Mouse (Mus musculus) CH12.LX (cell line): ENCODE results near the gene Prkn. TPM values are rescaled to one million over a fixed set of nuclear protein-coding genes. Genes with fewer than 3 reads are reported as not detected.

Experiments
- DNase-seq: peaks from one replicate; pipeline ENCODE4 v3.0.0-alpha.2; 2013; ENCODE audit errors: extremely low read depth
- H3K27ac ChIP-seq: 2 replicates; pipeline ENCODE4 v1.5.1; 2012; ENCODE audit warnings: low read depth, mild to moderate bottlenecking, control low read depth, moderate library complexity; ENCODE audit not compliant: insufficient read depth
- H3K27me3 ChIP-seq: replicated peaks from 2 replicates; pipeline ENCODE3; 2012; ENCODE audit warnings: inconsistent platforms
- H3K36me3 ChIP-seq, 2 experiments: replicated peaks in 1 of 2; 2 replicates each; pipeline versions ENCODE3 to v1.6.1; 2012; ENCODE audit warnings: inconsistent platforms in 1 of 2, low read length in 1 of 2, mild to moderate bottlenecking in 1 of 2, mixed read lengths in 1 of 2, moderate library complexity in 1 of 2; ENCODE audit not compliant: control insufficient read depth in 1 of 2, insufficient read depth in 1 of 2
- H3K4me1 ChIP-seq, 2 experiments: 2 replicates each; pipeline ENCODE4 v1.6.1; 2012; ENCODE audit warnings: inconsistent platforms in 1 of 2, moderate library complexity in 1 of 2; ENCODE audit not compliant: insufficient read depth in 2 of 2, control insufficient read depth in 1 of 2
- H3K4me2 ChIP-seq: 2 replicates; pipeline ENCODE4 v1.6.1; 2012; ENCODE audit warnings: low read depth, mild to moderate bottlenecking, control low read depth; ENCODE audit not compliant: poor library complexity, insufficient read depth, severe bottlenecking
- H3K4me3 ChIP-seq, 3 experiments: fragments of 150-350 bp in 1 of 3; sonication (generic) in 1 of 3; replicated peaks in 1 of 3; 2 replicates each; pipeline versions ENCODE3 to v1.5.1; 2011 to 2012; ENCODE audit warnings: low read depth in 2 of 3, low read length in 2 of 3, mild to moderate bottlenecking in 2 of 3, moderate library complexity in 2 of 3, control low read depth in 1 of 3, improper control_type of control experiment in 1 of 3, inconsistent platforms in 1 of 3, mixed read lengths in 1 of 3; ENCODE audit not compliant: poor library complexity in 1 of 3
- H3K79me2 ChIP-seq: replicated peaks from 2 replicates; pipeline ENCODE4 v1.6.1; 2012; ENCODE audit warnings: mild to moderate bottlenecking, moderate library complexity; ENCODE audit not compliant: control insufficient read depth, poor library complexity, insufficient read depth, severe bottlenecking; ENCODE audit errors: extremely low read depth
- H3K9ac ChIP-seq: 2 replicates; pipeline ENCODE4 v1.6.1; 2012; ENCODE audit warnings: low read depth, mild to moderate bottlenecking, control low read depth, moderate library complexity; ENCODE audit not compliant: insufficient read depth
- H3K9me3 ChIP-seq: replicated peaks from 2 replicates; pipeline ENCODE3; 2012; ENCODE audit warnings: low read length, inconsistent platforms, mixed read lengths
- BHLHE40 ChIP-seq: IDR thresholded peaks from 2 replicates; pipeline ENCODE4 v1.6.1; 2011; ENCODE audit warnings: mild to moderate bottlenecking, low read depth, low read length, improper control_type of control experiment
- E2F4 ChIP-seq: IDR thresholded peaks from 2 replicates; pipeline ENCODE4 v1.6.1; 2011; ENCODE audit warnings: low read depth, low read length, improper control_type of control experiment; ENCODE audit not compliant: insufficient replicate concordance
- ETS1 ChIP-seq: conservative IDR thresholded peaks from 2 replicates; pipeline ENCODE4 v1.6.1; 2012; ENCODE audit warnings: low read depth, mild to moderate bottlenecking, inconsistent platforms, low read length, improper control_type of control experiment, moderate library complexity
- HCFC1 ChIP-seq: IDR thresholded peaks from 2 replicates; pipeline ENCODE4 v1.6.1; 2012; ENCODE audit warnings: low read depth, mild to moderate bottlenecking, inconsistent platforms, low read length, improper control_type of control experiment
- JUND ChIP-seq: conservative IDR thresholded peaks from 2 replicates; pipeline ENCODE4 v1.6.1; 2011; ENCODE audit warnings: low read depth, low read length, improper control_type of control experiment
- MAX ChIP-seq: IDR thresholded peaks from 2 replicates; pipeline ENCODE4 v1.6.1; 2011; ENCODE audit warnings: low read length, improper control_type of control experiment
- MAZ ChIP-seq: IDR thresholded peaks from 2 replicates; pipeline ENCODE4 v1.6.1; 2012; ENCODE audit warnings: low read depth, mild to moderate bottlenecking, inconsistent platforms, low read length, improper control_type of control experiment, moderate library complexity
- MXI1 ChIP-seq: IDR thresholded peaks from 2 replicates; pipeline ENCODE4 v1.6.1; 2011; ENCODE audit warnings: mild to moderate bottlenecking, low read depth, low read length, improper control_type of control experiment
- NELFE ChIP-seq: IDR thresholded peaks from 2 replicates; pipeline ENCODE4 v1.6.1; 2011; ENCODE audit warnings: low read depth, low read length, improper control_type of control experiment
- NRF1 ChIP-seq: IDR thresholded peaks from 2 replicates; pipeline ENCODE4 v1.6.1; 2014; ENCODE audit warnings: low read depth, mild to moderate bottlenecking, inconsistent platforms, low read length, improper control_type of control experiment, moderate library complexity
- PAX5 ChIP-seq: IDR thresholded peaks from 2 replicates; pipeline ENCODE4 v1.6.1; 2012; ENCODE audit warnings: low read length, inconsistent platforms, mixed read lengths
- SIN3A ChIP-seq: IDR thresholded peaks from 2 replicates; pipeline ENCODE4 v1.6.1; 2012; ENCODE audit warnings: low read length, improper control_type of control experiment, inconsistent platforms
- SMC3 ChIP-seq: IDR thresholded peaks from 2 replicates; pipeline ENCODE4 v1.6.1; 2011; ENCODE audit warnings: low read depth, low read length, improper control_type of control experiment
- TBP ChIP-seq: conservative IDR thresholded peaks from 2 replicates; pipeline ENCODE4 v1.6.1; 2011; ENCODE audit warnings: low read depth, low read length, improper control_type of control experiment
- USF1 ChIP-seq: IDR thresholded peaks from 2 replicates; pipeline ENCODE4 v1.6.1; 2014; ENCODE audit warnings: low read depth, mild to moderate bottlenecking, inconsistent platforms, low read length, improper control_type of control experiment
- USF2 ChIP-seq: conservative IDR thresholded peaks from 2 replicates; pipeline ENCODE4 v1.6.1; 2011; ENCODE audit warnings: low read depth, low read length, improper control_type of control experiment
- ZKSCAN1 ChIP-seq: IDR thresholded peaks from 2 replicates; pipeline ENCODE4 v1.6.1; 2012; ENCODE audit warnings: low read depth, inconsistent platforms, low read length, improper control_type of control experiment, borderline replicate concordance
- ZNF384 ChIP-seq: IDR thresholded peaks from 2 replicates; pipeline ENCODE4 v1.6.1; 2012; ENCODE audit warnings: low read depth, low read length, improper control_type of control experiment, inconsistent platforms
- dilution Hi-C: fragments of 300-500 bp; cut with MboI; formaldehyde crosslinking; loops from 2 replicates; pipeline ENCODE4 v1.14.3; 2020; ENCODE audit warnings: low sequenced_read_pairs; ENCODE audit not compliant: extremely low pct_unique_long_range_greater_than_20kb, extremely low pct_ligation_motif_present
- in situ Hi-C: fragments of 300-500 bp; cut with MboI; formaldehyde crosslinking; loops from 3 replicates; pipeline ENCODE4 v1.14.3; 2019; ENCODE audit warnings: low sequenced_read_pairs, low pct_ligation_motif_present, low pct_unique_long_range_greater_than_20kb, mixed read lengths
- polyA plus RNA-seq: library from polyadenylated mRNA; unstranded; fragments of >175 nt; gene quantifications from 2 replicates; pipeline ENCODE4 v1.2.1, GENCODE M21; 2012; ENCODE audit warnings: low read depth; ENCODE audit not compliant: insufficient read length
- total RNA-seq, 2 experiments: library from RNA; depleted of rRNA; stranded (reverse); fragments of 300-350 nt in 1 of 2; fragments of >200 nt in 1 of 2; gene quantifications; 2 replicates each; pipeline ENCODE4 v1.2.3; 2012 to 2014

Prkn gene
- total and polyA plus RNA-seq, 3 experiments: 0.08 TPM; not detected in 2

DNA sequence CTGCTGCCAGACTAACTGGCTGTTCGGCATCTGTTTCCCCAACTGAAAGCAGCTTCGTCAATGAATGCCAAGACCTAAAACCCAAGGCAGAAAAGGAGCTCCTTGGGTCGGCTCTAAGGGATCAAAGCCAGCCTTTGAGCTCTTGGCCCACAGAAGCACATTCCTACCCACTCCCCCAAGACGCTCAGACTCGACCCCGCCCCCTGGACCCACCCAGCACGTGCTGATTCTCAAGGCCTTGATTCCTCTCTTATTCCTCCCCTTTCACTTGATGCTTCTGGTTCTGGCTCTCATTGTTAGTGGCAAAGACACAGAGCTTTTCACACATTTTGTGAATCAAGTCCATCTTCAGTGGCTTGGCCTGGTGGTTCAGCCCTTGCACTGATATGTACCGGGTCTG, 979.3 kb downstream of the Prkn start:
- dilution Hi-C loops (no loop called here), in situ Hi-C loops (no loop called here)
- DNase-seq: no peak
- Histone ChIP-seq H3K4me3 (no peak overlapping the region), H3K27me3 (peaks cover 5% of the 10 kb centered on the region), H3K9ac (no peak overlapping the region), H3K36me3 (no peaks in the 10 kb centered on the region), H3K9me3 (peaks cover 9% of the 10 kb centered on the region), H3K79me2 (no peaks in the 10 kb centered on the region), H3K27ac (no peak overlapping the region), H3K4me2 (no peak overlapping the region), H3K4me1 (no peaks in the 10 kb centered on the region)
- no peak for TF ChIP-seq MAX
- TF ChIP-seq HCFC1: no peak
- no peak for TF ChIP-seq ETS1
- no peak for TF ChIP-seq SMC3
- no peak for TF ChIP-seq JUND
- no peak for TF ChIP-seq MXI1
- 0 out of 2 replicates have a peak, but pooled peaks have one; percentile 18 for TF ChIP-seq BHLHE40

DNA sequence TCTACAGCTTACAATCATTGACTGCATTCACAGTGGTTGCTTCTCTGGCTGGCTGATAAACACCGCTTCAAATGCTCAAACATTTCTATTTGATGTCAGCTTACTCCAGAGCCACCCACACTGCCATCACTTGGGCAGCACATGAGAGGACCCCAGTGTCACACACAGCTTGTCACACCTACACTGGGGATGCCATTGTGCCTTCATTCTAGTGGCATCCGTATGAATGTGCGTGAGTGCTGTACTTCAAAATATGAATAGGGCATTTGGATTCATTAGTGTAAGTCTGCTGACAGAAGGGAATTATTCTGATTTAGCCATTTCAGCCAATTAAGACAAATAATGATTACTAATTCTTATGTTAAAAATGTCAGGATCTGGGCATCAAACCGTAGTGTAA, 980.6 kb downstream of the Prkn start:
- H3K36me3 ChIP-seq: no peaks in the 10 kb centered on the region
- dilution Hi-C loops: no loop called here
- H3K9ac ChIP-seq: no peak overlapping the region
- H3K79me2 ChIP-seq: no peaks in the 10 kb centered on the region
- H3K4me3 ChIP-seq: no peak overlapping the region
- H3K4me2 ChIP-seq: no peak overlapping the region
- in situ Hi-C loops: no loop called here
- no peak for DNase-seq
- no peaks in the 10 kb centered on the region for H3K4me1 ChIP-seq
- H3K27ac ChIP-seq: no peak overlapping the region
- peaks cover 9% of the 10 kb centered on the region for H3K9me3 ChIP-seq
- H3K27me3 ChIP-seq: peaks cover 5% of the 10 kb centered on the region
- TF ChIP-seq SMC3 (no peak), MAX (no peak), SIN3A (no peak), ZNF384 (no peak), PAX5 (no peak), USF2 (no peak), TBP (no peak), NRF1 (no peak), USF1 (no peak), MAZ (no peak), NELFE (no peak), ZKSCAN1 (no peak), ETS1 (no peak), E2F4 (no peak), JUND (no peak)
